Mouse (Mus musculus): Measurements from ENCODE around the gene Wdr13.

The Wdr13 gene

DNA sequence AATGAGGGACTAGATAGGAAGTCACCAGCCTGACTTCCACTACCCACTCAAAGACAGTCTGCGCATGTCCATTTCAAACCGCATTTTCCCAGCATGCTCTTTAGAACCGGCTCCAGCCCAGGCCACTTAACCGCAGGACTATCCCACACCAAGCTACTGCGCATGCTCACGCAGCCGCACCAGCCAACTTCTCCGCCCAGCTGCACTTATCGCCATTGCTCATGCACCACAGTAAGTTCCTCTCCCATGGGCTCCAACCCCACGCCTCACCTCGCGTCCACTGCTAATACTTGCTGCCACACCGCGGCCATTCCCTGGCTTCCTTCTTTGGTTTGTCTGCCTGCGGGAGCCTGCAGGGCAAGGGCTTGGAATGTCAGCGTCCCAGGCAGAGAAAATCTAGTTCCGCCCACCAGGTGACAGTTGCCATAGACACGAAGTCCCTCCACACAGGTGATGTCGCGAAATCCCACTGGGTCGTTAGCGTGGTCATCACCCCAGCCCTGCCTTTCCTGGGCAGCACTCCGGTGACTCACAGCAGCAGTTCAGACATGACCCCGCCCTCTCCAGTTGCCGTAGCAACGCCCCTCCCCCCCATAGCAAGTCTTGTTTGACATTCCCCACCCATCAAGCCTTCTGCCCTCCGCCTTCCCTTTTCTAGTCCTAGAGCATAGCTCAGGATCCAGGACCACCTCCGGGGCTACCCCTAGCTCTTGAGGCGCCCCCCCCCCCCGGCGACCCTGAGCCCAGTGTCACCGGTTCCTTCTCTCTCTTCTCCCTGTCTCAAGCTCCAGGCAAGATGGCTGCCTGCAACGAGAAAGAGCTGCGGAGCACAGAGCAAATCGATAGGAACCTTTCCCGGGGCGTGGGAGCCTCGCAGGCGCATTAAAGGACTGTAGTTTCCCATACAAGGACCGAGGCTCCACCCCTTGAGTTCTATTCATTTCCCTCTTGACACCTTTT is at the start of gene Wdr13:
Wdr13 (minus strand) TSS at position 876 of the 960 bp plus-strand sequence.
- DNase-seq (ENCODE audit: low read depth): peak; percentile 82

DNA sequence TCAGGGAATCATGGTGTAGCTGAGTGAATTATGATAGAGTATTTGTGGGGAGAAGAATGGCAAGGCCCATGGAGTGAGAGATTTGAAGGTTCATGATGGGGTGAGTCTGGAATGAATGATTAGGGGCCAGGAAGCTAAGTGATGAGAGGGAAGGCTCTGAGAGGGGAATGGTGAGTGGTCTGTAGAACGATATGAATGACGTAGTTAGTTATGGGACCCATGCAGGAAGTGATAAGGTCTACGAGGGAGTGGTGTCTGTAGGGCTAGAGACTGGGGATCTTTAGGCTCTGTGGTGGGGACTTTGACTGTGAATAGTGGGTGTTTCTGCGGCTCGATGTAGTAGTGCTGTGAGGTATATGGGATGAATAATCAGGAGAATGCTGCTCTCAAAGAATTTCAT is 47.0 kb upstream of the Wdr13 start:
- DNase-seq (ENCODE audit: low read depth): no peak

- no peak for DNase-seq (ENCODE audit: low read depth)
Measured at GRCm38 (mm10) chrX:8178871-8179270, 46.2 kb upstream of the Wdr13 start.

GRCm38 (mm10) chrX:8175504-8176385 is 43.1 kb upstream of the Wdr13 start, which contains the start of gene Tbc1d25:
Tbc1d25 (minus strand) TSS chrX:8176181.
- peak; percentile 78 for DNase-seq (ENCODE audit: low read depth)

DNA sequence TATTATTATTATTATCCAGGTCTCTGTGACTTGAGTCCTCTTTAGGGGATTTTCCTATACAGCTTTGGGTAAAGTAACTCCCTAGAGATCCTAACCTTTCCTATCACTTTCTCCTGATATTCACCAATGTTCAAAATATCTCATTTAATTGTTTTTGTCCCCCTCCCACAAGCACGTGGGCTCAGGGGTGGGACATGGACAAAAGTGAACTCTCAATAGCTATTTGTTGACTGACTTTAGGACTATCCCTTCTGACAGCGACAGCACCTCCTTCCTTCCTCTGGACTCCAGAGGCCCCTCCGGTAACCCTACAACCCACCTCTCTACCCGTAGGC is 42.4 kb upstream of the Wdr13 start:
- DNase-seq (ENCODE audit: low read depth): no peak

DNA sequence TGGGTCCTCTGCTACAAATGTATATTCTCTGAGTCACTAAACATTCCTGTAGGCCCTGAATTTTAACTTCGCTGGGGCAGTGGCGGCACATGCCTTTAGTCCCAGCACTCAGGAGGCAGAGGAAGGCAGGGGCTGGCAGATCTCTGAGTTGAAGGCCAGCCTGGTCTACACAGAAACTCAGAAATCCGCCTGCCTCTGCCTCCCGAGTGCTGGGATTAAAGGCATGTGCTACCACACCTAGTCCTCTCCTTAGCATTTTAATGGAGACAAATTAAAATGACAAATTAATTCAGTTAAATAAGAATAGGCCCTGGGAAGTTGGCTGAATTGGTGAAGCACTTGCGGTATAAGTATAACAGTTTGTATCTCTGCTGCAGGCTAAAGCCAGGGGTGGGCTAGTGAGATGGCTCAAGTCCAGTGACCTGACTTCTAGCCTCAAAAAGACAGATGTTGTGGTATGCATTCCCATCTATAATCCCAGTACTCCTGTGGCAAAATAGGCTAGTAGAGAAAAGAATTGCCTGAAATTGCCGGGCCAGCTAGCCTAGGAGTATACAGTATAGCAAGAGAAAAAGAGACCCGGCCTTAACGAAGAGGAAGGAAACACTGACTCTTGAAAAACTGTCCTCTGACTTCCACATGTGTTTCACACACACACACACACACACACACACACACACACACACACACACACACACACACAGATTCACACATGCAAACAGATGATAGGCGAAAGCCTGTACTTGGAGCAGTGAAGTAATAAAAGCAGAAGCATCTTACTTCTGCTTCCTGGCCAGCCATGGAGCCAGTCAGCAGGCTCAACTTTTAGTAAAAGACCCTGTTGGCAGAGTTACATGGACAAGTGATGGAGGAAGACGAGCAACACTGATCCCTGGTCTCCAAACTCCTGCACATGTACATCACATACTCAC is 35.3 kb upstream of the Wdr13 start:
- no peak for DNase-seq (ENCODE audit: low read depth)

GRCm38 (mm10) chrX:8164471-8164870 is 31.8 kb upstream of the Wdr13 start:
- no peak for DNase-seq (ENCODE audit: low read depth)

- DNase-seq (ENCODE audit: low read depth): no peak
Measured at GRCm38 (mm10) chrX:8163076-8163475, 30.4 kb upstream of the Wdr13 start.

- DNase-seq (ENCODE audit: low read depth): peak; percentile 75
Measured at GRCm38 (mm10) chrX:8145153-8145991, 12.7 kb upstream of the Wdr13 start, which contains the start of gene Rbm3. Rbm3 (minus strand) TSS chrX:8145880.

DNA sequence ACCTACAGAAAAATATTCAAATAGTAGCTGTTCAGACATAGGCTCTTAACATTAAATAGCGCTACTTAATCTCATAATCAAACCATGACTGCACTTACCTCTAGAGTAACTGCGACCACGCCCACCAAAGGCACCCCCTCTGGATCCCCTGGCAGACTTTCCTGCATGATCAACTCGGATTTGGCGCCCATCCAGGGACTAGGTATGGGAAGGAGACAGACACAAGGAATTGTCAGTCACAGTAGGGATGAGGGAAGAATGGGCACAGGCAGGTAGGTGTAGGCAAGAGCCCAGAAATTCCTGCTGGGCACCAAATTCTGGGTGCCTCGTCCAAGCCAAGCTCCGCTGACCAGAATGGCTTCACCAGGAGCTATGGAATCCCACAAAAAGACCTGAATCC is 11.1 kb upstream of the Wdr13 start:
- no peak for DNase-seq (ENCODE audit: low read depth)

- DNase-seq (ENCODE audit: low read depth): no peak
Measured at GRCm38 (mm10) chrX:8142948-8143347, 10.3 kb upstream of the Wdr13 start.

DNA sequence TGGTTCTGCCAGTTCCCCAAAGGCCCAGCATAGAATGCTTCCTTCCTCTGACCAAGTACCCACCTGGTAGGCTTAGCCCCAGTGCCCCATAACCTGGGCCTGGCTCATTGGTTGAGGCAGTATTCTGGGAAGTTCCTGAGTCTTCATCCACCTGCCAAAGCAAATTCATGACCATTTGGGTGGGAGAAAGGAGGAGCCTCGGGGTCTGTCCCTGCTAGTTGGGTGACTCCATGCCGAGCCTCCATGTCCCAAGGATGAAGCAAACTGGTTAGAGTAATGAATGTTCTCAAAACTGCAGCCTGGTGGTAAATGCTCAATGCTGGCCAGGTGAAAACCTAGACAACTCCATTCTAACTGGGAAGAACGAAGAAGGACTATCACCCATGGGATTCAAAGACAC is 8.4 kb upstream of the Wdr13 start:
- DNase-seq (ENCODE audit: low read depth): no peak

DNA sequence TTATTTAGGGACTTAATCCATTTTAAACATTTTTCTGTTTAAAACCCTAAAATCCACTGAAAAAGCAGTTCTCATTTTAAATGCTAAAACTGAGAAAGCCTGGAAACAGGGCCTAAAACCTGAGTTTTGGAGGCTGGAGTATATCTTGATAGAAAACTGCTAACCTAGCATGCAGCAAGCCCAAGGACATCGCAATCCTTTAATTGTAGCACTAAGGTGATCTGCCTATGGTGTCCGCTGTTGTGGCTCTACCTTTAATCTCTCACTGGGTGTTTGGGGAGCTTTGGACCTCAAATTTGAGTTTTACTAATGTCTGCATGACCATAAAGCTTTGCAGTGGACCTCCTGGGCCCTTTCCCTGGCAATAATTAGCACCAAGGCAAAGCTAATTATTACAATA is 7.8 kb upstream of the Wdr13 start:
- DNase-seq (ENCODE audit: low read depth): no peak

DNA sequence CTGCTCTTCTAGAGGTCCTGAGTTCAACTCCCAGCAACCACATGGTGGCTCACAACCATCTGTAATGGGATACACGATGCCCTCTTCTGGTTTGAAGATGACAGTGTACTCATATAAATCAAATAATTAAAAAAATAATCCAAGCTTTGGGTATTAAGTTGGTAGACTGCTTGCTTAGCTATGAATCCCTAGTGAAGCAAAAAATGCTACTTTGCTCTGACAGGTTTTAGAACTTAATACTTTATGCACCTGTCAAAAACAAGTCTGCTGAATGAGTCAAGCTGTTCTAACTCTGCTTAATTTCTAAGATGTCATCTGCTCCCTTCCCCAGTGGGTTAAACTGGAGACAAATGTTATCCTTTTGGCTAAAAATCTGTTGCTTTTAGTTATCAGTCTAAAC is 6.8 kb upstream of the Wdr13 start:
- no peak for DNase-seq (ENCODE audit: low read depth)

- DNase-seq (ENCODE audit: low read depth): no peak
Measured at GRCm38 (mm10) chrX:8135886-8136285, 3.2 kb upstream of the Wdr13 start.

DNA sequence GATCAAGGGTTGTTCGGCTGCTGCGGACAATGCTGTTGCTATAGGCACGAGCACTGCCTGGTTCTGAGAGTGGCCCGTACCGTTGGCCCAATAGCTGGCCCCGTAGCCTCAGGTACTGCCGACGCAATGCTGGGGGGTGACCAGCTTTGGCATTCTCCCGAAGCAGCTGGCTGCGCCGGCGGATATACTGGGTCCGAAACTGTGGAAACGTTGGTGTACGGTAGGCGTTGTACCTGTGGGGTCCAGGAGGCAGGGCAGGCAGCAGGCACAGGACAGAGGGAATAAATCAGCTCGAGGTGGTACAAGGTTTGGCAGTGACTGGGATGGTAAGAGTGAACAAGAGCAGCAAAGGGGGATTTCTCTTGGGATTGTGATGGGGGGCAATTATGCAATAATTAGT is 1.3 kb downstream of the Wdr13 start:
- no peak for DNase-seq (ENCODE audit: low read depth)

GRCm38 (mm10) chrX:8125235-8125634 is 7.5 kb downstream of the Wdr13 start:
- DNase-seq (ENCODE audit: low read depth): no peak

DNA sequence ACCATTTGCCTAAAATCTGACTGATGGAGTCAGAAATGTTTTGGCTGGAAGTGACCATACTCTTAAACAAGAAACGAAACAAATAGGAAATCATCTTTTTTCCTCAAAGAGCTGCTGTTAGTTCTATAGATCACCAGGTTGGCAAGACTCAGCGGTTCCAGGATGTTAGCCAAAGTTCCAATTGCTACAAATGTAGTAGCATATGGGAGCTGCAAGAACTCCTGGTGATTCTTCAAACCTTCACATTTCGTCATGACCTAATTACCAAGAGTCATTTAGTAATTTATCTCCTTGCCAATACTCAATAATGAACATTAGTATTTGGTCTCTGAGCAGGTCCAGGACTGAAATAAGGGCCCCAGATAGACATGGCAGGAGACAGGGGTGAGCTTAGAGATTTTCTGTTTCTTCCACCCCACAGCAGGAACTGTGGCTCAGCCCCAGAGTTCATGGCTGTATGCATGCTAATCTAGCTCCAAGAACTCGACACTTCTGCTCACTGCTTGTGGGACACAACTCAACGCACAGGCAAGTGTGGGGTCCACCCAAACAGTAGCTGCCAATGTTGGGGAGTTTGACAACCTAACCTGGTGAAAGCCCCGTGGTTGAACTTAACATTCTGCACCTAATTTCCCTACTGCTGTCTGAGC is 8.7 kb downstream of the Wdr13 start:
- DNase-seq (ENCODE audit: low read depth): no peak

DNA sequence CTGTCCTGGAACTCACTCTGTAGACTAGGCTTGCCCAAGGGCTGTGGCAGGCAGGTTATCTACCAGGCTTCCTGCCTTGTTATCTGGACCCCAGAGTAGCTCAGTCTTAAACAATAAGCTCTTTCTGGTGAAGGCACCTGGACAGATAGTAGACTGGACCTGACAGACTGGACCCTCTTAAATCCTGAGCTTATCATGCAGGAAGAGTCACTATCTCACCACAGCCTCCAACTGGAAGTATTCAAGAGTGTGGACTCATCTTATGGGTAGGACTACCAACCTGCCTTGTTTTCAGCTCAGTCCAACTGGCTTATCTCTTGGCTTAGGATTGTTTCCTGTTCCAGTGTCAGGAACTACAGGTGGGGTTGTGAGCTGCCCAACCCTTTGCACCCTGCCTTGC is 15.4 kb downstream of the Wdr13 start:
- DNase-seq (ENCODE audit: low read depth): no peak

DNA sequence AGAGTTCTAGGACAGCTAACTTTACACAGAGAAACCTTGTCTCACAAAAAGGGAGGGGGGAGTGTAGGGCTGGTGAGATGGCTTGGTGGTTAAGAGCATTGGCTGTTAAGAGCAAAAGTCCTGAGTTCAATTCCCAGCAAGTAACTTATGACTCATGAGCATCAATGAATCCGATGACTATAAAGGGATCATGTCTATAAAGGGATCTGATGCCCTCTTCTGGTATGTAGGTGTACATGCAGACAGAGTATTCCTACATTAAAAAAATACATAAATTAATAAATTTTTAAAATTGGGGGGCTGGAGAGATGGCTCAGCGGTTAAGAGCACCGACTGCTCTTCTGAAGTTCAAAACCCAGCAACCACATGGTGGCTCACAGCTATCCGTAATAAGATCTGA is 17.4 kb downstream of the Wdr13 start:
- DNase-seq (ENCODE audit: low read depth): no peak
